Mouse (Mus musculus) myocyte (in vitro differentiated cells): Measurements from ENCODE around the gene Lrrc73.

Experiments used
- MYOG ChIP-seq, 3 experiments: IDR thresholded peaks; one replicate each; pipeline ENCODE4 v1.6.1; 2011; ENCODE audit warnings: control low read depth in 2 of 3, low read depth in 2 of 3, mild to moderate bottlenecking in 2 of 3; ENCODE audit not compliant: insufficient read length in 2 of 3, control insufficient read depth in 1 of 3, insufficient read depth in 1 of 3
- POLR2A ChIP-seq: IDR thresholded peaks from one replicate; pipeline ENCODE4 v1.6.1; 2011; ENCODE audit warnings: low read depth, mild to moderate bottlenecking, control low read depth, moderate library complexity; ENCODE audit not compliant: insufficient read length
- REST ChIP-seq: IDR thresholded peaks from one replicate; pipeline ENCODE4 v1.6.1; 2011; ENCODE audit warnings: mild to moderate bottlenecking, control low read depth, moderate library complexity; ENCODE audit not compliant: insufficient read depth, insufficient read length

DNA sequence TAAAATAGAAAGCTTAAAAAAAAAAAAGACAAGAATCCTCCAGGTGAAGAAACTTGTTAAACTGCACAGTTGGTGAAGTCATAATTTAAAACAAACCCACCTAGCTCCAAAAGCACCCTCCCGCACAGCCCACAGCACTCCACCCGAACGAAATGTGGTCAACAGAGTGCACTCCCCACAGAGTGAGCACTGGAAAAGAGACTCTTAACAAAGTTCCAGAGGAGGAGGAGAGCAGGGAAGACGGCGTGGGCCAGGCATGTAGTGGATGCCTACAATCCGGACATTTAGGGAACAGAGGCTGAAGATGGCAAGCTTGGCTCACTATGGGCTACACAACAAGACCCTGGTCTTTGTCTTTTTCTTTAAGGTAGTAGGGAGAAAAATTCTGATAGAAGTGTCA, 21.7 kb downstream of the Lrrc73 start:
- TF ChIP-seq REST = no peak
- TF ChIP-seq MYOG (IDR thresholded peaks at IDR 0.05; ENCODE audit: control insufficient read depth in 1 of 3, insufficient read depth in 1 of 3, insufficient read length in 2 of 3, low read depth in 2 of 3) = no peak
- no peak for TF ChIP-seq POLR2A
